Mouse (Mus musculus): ENCODE data around the gene Als2.

Gene Als2

DNA sequence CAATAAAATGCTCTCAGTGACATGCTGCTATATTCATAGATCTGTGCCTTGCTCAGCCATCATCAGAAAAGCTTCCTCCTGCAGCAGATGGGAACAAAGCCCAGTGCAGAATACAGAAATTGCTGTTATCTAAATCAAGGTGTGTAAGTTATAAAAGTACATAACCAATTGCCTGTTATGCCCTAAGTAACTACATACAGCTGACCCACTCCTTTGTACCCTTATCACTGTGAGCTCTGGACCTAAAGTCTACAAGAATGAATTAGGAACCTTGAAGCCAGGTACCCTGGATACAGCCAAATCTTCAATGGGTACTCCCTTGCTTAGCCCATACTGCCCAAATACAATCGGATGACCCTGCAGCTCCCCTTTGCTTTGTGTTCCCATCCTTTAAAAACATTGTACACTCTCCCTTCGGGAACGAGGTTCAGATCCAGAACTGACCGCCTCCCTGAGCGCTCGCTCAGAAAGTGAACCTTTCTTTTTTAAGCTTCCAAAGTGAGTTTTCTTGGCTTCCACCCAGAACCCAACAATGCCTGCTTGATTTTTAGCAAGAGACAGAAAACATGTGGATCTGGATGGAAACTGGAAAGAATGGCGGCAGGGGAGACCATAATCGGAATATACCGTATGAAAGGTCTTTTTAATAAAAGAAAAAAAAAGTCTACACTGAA lies 70.7 kb downstream of the Als2 start:
- DNase-seq (ENCODE audit: low spot score in 2 of 2) = no peak

DNA sequence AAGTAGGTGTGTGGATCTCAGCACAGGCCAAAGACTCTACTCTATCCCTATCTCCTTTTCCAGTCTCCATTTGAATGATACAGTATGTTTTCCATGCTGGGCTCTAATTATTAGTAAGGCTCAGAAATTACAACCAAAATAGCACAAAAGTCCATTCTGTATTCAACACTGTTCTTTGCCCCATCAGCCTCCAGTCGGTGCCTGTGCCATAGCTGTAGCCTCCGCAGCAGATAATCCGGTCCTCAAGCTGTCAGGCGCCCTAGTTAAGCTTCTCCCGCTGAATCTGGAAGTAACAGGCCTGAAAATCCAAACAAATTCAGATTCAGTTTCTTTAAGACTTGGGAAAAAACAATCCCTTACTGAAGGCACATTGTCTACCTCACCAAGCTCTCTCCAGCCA lies 73.1 kb downstream of the Als2 start:
- no peak for DNase-seq (ENCODE audit: low spot score in 2 of 2)

DNA sequence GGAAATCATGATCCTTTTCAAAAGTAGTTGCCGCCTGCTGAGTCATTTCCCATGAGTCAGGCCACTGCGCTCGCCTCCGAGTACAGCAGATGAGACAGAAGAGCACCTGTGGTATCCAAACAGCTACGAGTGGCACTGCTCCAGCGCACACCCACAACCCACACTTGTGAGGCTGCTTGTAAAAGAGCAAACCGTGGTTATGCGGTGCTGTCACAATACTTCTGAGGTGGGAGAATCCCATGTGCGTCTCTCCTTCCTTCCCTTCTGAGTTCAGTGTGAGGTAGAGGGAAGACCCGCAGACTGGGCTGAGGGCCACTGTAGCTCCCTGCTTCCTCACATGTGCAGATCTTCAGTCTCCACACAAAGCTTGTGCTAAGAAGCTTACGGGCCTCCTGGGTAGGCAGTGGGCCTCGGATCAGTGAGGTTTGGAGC lies 74.0 kb downstream of the Als2 start, which contains the start of gene Mpp4:
TSS of gene Mpp4 (minus strand) at position 360 of the 432 bp plus-strand sequence.
- no peak for DNase-seq (ENCODE audit: low spot score in 2 of 2)

- no peak for DNase-seq (ENCODE audit: low spot score in 2 of 2)
These were observed 74.6 kb downstream of the Als2 start for GRCm38 (mm10) chr1:59162309-59163024.

DNA sequence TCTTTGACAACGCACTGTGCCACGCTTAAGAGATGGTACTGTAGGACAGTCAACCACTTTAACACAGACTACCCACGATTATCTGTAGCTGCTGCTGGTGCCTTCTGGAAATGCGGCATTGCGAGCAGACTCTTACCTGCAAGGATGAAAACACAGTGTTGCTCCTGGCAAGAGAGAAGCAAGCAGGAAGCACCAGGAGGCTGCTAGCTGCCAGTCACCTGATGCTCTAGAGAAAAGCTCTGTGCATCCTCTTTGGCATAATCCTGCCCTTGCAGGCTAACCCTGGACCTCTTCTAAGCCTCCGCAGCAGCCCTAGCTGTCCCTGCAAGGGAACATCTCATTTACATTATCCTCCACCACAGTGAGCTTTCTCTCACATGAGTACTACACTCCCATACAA lies 75.6 kb downstream of the Als2 start:
- no peak for DNase-seq (ENCODE audit: low spot score in 2 of 2)

- no peak for DNase-seq (ENCODE audit: low spot score in 2 of 2)
These were observed 76.2 kb downstream of the Als2 start for GRCm38 (mm10) chr1:59160871-59161270.

DNA sequence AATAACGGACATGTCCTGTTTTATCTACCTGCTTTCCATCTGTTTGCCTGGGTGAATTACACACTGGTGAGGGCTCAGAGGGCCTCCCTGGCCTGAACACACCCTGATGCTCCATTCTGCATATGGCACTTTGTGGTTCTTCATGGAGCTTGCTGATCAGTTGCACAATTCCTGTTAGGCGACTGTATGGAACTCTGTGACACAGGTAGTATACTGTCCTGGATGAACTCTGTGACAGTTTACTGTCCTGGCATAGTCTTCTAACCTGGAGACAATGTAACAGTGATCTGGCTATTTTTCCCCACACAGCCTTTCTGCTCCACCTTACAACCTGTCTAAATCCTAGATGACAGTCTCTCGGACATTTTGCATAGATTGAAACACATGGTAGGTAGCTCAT lies 77.9 kb downstream of the Als2 start:
- no peak for DNase-seq (ENCODE audit: low spot score in 2 of 2)

- DNase-seq (ENCODE audit: low spot score in 2 of 2) = no peak
These were observed 78.5 kb downstream of the Als2 start for GRCm38 (mm10) chr1:59158498-59158897.

GRCm38 (mm10) chr1:59157846-59158245 lies 79.2 kb downstream of the Als2 start:
- DNase-seq (ENCODE audit: low spot score in 2 of 2) = no peak

- no peak for DNase-seq (ENCODE audit: low spot score in 2 of 2)
These were observed 84.7 kb downstream of the Als2 start for GRCm38 (mm10) chr1:59152346-59152745.

DNA sequence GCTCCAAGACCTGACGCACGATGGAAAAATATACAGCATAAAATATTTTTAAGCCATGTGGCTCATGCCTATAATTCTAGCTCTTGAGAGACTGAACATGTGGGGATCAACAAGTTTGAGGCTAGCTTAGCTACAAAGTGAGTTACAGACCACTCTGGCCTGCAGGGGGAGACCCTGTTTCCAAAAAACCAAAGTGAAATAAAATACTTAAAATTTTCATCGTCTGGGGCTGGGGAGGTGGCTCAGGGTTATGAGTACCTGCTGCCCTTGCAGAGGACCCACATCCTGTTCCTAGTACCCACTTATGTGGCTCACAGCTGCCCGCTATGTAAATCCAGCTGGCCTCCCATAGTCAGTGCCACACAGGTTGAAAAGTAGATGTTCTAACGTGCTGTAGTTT lies 86.5 kb downstream of the Als2 start:
- DNase-seq (ENCODE audit: low spot score in 2 of 2) = no peak

DNA sequence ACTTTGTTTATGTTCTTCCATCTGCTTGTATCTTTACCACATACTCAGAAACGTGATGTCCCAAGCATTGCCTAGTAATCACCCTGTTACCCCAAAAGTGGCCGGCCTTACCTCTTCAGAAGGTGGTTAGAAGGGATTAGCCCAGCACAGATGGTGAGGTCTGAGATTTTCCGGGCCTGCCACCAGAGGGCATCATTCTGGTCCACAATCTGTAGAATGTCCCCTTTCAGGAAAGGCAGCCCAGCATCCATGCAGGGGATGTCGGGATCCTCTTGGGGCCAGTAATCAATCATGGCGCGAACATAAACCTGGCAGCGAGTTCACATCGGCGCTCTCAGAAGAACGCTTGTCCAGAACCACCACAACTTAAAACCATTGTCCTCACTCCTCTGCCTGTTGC lies 92.5 kb downstream of the Als2 start:
- peak; percentile 5 to 6 for DNase-seq (ENCODE audit: low spot score in 2 of 2)

DNA sequence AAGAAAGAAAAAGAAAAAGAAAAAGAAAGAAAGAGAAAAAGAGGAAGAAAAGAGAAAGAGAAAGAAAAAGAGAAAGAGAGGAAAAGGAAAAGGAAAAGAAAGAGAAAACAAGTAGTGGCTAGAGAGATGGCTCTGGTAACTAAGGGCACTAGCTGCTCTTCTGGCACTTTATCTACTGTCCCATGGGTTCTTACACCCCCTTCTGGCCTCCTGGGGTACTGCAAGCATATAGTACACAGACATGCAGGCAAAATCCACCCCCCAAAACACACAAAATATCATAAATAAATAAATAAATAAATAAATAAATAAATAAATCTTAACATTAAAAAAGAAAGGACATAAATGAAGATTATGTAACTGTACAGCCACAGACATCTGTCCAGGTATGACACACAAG lies 94.2 kb downstream of the Als2 start:
- peak; percentile 37 to 57 for DNase-seq (ENCODE audit: low spot score in 2 of 2)

GRCm38 (mm10) chr1:59134419-59134818 lies 102.6 kb downstream of the Als2 start:
- no peak for DNase-seq (ENCODE audit: low spot score in 2 of 2)

DNA sequence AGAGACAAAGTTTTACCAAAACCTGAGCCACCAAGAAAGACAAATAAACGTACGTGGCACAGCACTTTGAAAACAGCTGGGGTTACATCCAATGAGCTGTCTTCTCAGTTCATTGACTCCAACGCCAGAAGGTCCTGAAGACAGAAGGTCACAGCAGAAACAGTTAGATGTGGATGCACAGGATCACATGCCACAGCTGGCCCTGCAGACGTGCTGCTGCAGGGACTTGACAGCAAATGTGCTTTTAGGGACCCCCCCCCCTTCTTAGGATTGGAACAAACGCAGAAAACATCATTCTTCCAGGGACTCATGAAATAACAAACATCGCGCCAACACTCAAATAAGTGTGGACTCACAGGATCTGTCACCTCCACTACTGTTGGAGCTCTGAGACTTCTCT lies 108.2 kb downstream of the Als2 start:
- DNase-seq (ENCODE audit: low spot score in 2 of 2) = no peak

DNA sequence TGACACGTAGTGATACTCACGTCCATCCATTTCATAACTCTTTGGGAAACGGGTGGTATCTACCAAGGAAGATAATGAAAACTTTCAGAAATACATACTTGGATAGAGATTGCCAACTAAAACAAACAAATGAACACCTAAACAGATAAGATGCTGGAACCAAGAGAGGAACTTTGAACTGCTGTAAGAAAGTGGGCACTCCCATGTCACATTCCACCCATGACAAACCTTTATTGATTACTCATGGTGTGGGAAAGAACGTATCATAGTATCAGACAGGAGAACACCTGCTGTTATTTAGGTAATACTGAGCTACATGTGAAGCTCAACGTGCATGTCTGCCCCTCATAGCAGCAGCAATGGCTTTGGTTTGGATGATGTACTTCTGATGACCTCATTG lies 111.5 kb downstream of the Als2 start:
- DNase-seq (ENCODE audit: low spot score in 2 of 2) = no peak

GRCm38 (mm10) chr1:59119720-59120457 lies 117.1 kb downstream of the Als2 start, which contains the start of gene Tmem237:
Tmem237 (minus strand) TSS chr1:59120408.
- DNase-seq (ENCODE audit: low spot score in 2 of 2) = peak; percentile 87 to 88
